Mouse (Mus musculus) frontal cortex, adult (tissue): ENCODE results near the gene Gm17409.
A peak's percentile ranks its signal among the peaks of the same experiment; 100 is the strongest.

Experiments used
- ATAC-seq: cut with Nextera tagmentation; 2 replicates; pipeline ENCODE4 v1.9.2; 2017; ENCODE audit warnings: mild to moderate bottlenecking, moderate library complexity, mixed read lengths; ENCODE audit not compliant: low TSS enrichment

The Gm17409 gene

DNA sequence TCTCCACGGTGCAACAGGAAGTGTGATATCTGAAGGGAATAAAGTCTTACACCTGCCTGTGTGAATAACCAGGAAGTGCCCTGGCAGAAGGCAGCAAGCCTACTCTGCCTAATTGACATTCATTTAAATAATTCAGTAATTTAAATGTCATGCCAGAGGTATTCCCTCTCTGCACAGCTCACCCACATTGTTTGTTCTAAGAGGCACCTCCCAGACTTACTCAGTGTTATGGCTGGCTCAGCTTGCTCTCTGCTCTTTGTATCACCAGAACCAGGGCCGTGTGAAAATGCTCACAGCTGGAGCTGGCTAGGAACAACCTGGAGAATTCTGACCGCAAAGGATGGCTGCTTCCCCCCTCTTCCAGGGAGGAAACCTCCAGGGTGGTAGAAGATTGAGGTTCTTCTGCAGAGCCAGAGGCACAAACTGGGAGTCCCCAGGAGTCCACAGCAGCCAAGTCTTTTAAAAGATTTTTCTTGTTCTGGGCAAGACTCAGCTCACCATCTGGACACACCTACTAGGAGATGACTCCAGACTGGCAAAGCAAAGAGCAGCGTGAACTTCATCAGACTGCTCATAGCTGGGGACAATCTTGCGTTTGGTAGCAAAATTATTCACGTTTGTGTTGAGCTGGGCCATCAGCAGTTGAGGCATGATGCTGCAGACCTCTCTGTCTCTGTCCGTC lies 14.5 kb downstream of the Gm17409 start:
- ATAC-seq = peak; percentile 72

- no peak for ATAC-seq
These were observed 15.2 kb downstream of the Gm17409 start for GRCm38 (mm10) chr2:58485152-58485551.

DNA sequence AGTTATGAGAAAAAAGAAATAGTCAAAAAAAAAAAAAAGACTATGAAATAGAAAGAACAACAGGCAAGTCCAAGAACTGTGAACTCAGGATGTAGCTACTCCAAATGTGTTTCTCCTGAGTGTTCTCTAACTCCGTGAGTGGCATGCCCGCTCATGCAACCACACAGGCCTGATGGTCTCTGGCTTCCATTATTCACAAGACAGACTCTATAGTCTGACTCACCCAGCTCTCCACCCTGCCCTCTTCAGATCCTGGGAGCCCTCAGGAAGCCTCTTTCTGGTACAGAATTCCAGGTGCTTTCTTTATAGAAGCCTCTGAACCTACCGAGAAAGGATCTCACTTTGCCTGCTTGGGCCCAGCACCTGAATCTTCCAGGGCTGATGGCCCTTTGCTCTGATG lies 15.8 kb downstream of the Gm17409 start:
- no peak for ATAC-seq

DNA sequence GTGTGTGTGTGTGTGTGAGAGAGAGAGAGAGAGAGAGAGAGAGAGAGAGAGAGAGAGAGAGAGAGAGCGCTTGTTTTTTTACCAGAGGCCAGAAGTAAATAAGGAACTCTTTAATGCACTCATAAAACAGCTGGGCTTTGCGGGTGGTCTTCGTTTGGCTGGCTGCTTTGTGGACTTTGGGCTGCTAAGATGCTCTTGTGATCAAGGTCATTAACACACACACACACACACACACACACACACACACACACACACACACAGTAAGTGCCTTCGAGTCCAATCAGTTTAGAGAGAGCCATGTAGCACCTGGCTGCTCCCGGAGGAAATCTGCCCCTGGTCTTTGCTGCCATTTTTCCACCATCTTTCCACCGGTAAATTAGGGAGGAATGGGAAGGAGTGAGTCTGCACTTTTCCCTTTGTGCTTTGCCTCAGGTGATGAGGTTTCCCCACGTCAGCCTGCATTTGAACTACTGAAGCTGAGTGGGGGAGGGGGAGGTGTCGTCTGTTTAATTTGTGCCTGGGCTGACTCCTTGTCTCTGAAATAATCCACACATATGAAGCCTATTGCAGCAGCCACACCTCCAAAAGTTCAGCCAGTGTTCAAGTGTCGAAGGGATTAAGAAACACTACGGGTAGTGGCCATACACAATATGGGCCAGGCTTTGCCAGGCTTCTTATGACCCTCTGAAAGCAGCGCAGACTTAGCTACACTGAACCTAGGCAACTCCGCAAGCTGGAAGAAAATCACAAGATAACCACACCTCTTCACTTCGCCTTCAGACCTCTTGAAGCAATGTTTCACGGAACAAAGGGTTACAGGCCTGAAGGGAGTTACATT lies 16.7 kb downstream of the Gm17409 start:
- no peak for ATAC-seq

DNA sequence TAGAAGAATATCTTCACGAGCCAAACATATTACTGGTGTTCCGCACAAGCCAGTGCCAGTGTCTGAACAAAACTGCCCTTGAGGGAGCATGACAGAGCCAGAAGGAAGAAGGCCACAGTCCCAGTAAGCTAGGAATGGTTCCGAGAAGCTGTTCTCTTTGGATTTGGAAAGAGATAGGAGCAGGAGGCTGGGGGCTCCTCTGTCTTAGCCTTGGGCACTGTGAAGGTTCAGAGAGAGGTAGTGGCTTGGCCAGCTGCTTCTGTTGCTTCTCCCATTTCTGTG lies 17.3 kb downstream of the Gm17409 start:
- ATAC-seq = no peak

GRCm38 (mm10) chr2:58488404-58488803 lies 18.5 kb downstream of the Gm17409 start:
- no peak for ATAC-seq

DNA sequence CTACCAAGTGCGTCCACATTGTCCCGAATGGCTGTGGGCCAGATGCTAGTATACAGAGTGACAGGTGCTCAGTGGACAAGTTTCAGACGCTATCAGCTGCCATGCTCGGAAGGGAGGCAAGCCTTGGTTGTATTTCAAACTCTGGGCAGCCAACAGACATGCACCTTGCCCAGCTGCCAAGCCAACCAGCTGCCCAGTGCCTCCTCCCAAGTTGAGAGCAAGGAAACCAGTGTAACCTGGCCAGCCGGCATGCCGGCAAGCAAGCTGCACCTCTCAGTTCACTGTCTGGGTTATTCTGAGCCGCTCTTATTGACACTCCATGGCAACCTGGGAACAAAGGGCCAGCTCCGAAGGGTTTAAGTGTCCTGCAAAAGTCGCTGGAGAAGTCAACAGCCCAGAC lies 19.4 kb downstream of the Gm17409 start:
- ATAC-seq = no peak

DNA sequence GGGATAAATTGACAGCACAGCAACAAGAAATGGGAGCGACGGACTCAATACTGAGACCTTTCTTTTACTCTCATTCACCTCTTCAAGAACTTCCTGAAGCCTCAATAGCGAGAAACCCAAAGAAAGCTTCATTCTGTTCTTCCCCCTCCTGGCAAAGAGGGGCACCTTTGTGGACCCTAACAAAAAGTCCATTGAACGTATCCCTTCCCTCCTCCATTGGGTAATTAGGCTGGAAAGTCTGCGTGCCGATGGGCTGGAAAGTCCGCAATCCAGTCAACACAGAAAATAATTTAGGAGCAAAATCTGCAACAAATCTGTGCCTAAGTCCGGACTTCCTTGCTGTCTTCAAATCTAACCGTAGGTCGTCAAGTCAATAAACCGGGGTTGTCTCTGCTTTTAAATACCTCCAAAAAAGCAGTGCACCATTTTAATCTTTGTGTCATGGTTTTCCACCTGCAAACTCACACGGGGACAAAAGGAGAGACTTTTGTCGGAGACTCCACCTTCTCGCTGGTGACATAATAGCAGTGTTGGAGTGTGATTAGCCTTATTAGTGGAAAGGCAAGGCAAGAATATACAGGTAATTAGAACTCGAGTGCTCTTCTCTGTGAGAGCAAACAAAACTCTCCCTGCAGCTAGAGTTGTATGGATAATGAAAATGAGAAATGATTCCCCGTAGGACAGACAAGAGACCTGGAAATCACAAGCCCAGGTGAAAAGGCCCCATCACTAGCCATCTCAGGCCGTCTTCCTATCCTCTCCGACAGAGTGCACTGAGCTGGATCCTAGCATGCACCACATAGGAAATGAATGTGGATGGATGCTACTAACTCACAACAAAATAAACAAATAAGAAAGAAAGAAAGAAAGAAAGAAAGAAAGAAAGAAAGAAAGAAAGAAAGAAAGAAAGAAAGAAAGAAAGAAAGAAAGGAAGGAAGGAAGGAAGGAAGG lies 24.0 kb downstream of the Gm17409 start:
- no peak for ATAC-seq

GRCm38 (mm10) chr2:58495271-58495670 lies 25.4 kb downstream of the Gm17409 start:
- ATAC-seq = no peak

GRCm38 (mm10) chr2:58496647-58497410 lies 26.9 kb downstream of the Gm17409 start:
- ATAC-seq = peak; percentile 39; the same call in 1 of the 2 replicates

DNA sequence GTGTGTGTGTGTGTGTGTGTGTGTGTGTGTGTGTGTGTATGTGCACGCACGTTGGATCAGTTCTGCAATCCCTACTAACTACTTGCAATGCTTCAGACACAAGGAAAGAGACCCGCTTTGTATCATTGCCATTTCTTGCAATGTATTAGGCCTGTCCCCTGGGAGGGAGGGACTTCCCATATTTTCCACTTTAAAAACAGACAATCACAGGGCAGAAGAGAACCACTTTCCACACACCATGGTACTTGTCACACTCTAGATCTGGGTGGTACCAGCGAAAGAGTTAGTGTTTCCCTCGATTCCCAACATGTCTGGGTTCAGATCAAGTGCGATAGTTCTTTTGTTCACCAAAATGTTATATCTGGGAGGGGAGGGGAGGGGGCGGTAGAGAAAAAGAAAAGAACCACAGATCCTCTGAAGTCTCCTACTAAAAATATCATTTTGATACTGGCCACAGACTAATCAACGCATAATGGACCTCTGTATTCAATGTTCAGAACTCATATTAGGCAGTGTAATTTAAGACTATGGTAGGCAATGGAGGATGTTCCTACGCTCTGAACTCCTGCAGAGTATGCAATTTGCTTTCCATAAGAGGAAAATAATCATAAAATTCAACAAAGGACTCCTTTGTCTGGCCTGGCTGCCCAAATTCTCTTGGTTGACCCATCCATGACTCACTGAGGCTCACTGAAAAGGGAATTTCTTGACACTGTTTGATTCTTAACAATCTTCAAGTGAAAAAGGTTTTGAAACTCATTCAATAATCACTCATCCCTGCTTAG lies 35.6 kb downstream of the Gm17409 start:
- ATAC-seq = no peak

- ATAC-seq = no peak
These were observed 40.3 kb downstream of the Gm17409 start for GRCm38 (mm10) chr2:58510192-58510591.

GRCm38 (mm10) chr2:58513212-58513611 lies 43.3 kb downstream of the Gm17409 start:
- ATAC-seq = no peak

DNA sequence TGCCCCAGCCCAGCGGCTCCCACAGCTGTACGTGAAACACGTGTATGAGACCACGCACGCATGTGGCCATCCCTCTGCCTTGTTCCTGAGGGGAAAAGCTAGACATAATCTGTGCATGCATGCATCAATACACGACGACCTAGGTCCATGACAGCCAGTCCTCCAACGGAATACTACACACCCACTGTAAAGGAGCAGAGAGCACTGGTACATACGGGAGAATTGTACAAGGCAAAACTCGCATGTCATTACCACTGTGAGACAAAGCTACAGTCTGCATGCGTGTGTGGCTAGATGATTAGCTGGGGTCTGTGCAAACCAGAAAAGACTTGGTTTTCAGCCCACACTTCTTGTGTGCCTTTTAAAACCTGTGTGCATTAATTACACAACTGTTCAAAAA lies 44.6 kb downstream of the Gm17409 start:
- ATAC-seq = no peak

GRCm38 (mm10) chr2:58516000-58516399 lies 46.1 kb downstream of the Gm17409 start:
- peak; percentile 81; the same call in 1 of the 2 replicates for ATAC-seq

- ATAC-seq = no peak
These were observed 47.0 kb downstream of the Gm17409 start for GRCm38 (mm10) chr2:58516920-58517319.

- ATAC-seq = no peak
These were observed 48.6 kb downstream of the Gm17409 start for GRCm38 (mm10) chr2:58518517-58518916.
